Mouse (Mus musculus) limb, embryonic 15.5 days (tissue): ENCODE data around the gene Abcb9. TPM values are rescaled to one million over a fixed set of nuclear protein-coding genes. Genes with fewer than 3 reads are reported as not detected.
A peak's percentile ranks its signal among the peaks of the same experiment; 100 is the strongest.

Source experiments
- ATAC-seq: fragments of 200-750 bp; cut with Nextera tagmentation; 2 replicates; pipeline ENCODE4 v1.8.0; 2017; ENCODE audit warnings: low read depth, moderate TSS enrichment; ENCODE audit not compliant: insufficient number of reproducible peaks, low FRiP score, low TSS enrichment
- H3K27ac ChIP-seq: fragments of 300-500 bp; sonication (generic); 2 replicates; pipeline ENCODE4 v1.5.1; 2015; ENCODE audit warnings: moderate library complexity, mild to moderate bottlenecking, inconsistent platforms
- H3K27me3 ChIP-seq: fragments of 300-500 bp; sonication (generic); 2 replicates; pipeline ENCODE4 v1.6.1; 2015; ENCODE audit warnings: inconsistent platforms
- H3K36me3 ChIP-seq: fragments of 300-500 bp; sonication (generic); 2 replicates; pipeline ENCODE4 v1.6.1; 2015; ENCODE audit warnings: inconsistent platforms
- H3K4me1 ChIP-seq: fragments of 300-500 bp; sonication (generic); 2 replicates; pipeline ENCODE4 v1.6.1; 2015; ENCODE audit warnings: inconsistent platforms
- H3K4me2 ChIP-seq: fragments of 300-500 bp; sonication (generic); 2 replicates; pipeline ENCODE4 v1.6.1; 2015; ENCODE audit warnings: mild to moderate bottlenecking, inconsistent platforms
- H3K4me3 ChIP-seq: fragments of 300-500 bp; sonication (generic); 2 replicates; pipeline ENCODE4 v1.5.1; 2015; ENCODE audit warnings: mild to moderate bottlenecking, inconsistent platforms
- H3K9ac ChIP-seq: fragments of 300-500 bp; sonication (generic); 2 replicates; pipeline ENCODE4 v1.6.1; 2015; ENCODE audit warnings: inconsistent platforms
- H3K9me3 ChIP-seq: fragments of 300-500 bp; sonication (generic); 2 replicates; pipeline ENCODE4 v1.6.1; 2016; ENCODE audit warnings: inconsistent platforms
- WGBS: fragments of 180-500 bp; shearing (Covaris S2); methylation state at CpG from one replicate; pipeline ENCODE4 v1.1.7; 2015; 5-methylcytosine and 5-hydroxymethylcytosine counted together
- polyA plus RNA-seq: library from polyadenylated mRNA; unstranded; fragments of >200 nt; fragmentation: Nextera tagmentation; extraction: Ambion mirVana; gene quantifications from 2 replicates; pipeline ENCODE4 v1.2.1, GENCODE M21; 2015

Gene Abcb9
- polyA plus RNA-seq, 1 experiment from 2014 or later: 3.1 TPM

- under 1% methylated on average over 66 of the region's 66 CpGs for WGBS
- peaks cover 10% of the 10 kb centered on the region; the same call in 1 of the 2 replicates for H3K36me3 ChIP-seq
- peak within 1 kb of the TSS; percentile 61 for H3K9ac ChIP-seq
- H3K27me3 ChIP-seq: no peaks in the 10 kb centered on the region
- H3K27ac ChIP-seq: peak within 1 kb of the TSS; percentile 90
- H3K4me3 ChIP-seq: peak within 1 kb of the TSS; percentile 73
- peak; percentile 99 for ATAC-seq
- H3K9me3 ChIP-seq: no peaks in the 10 kb centered on the region
- H3K4me2 ChIP-seq: peak within 1 kb of the TSS; percentile 92
- peaks cover 29% of the 10 kb centered on the region for H3K4me1 ChIP-seq
Measured at GRCm38 (mm10) chr5:124111742-124112497, 16.3 kb upstream of the Abcb9 start, which contains the start of gene Ogfod2. Gene Ogfod2, plus strand, starts transcription at chr5:124112297.

GRCm38 (mm10) chr5:124111077-124111741, 15.6 kb upstream of the Abcb9 start:
- Histone ChIP-seq H3K9ac (peak overlapping the region; percentile 54), H3K27ac (peak overlapping the region; percentile 90), H3K4me2 (peak overlapping the region; percentile 92), H3K4me3 (peak overlapping the region; percentile 73), H3K9me3 (no peaks in the 10 kb centered on the region), H3K36me3 (peaks cover 10% of the 10 kb centered on the region; the same call in 1 of the 2 replicates), H3K27me3 (no peaks in the 10 kb centered on the region), H3K4me1 (peaks cover 23% of the 10 kb centered on the region)
- 22% methylated on average over 17 of the region's 17 CpGs for WGBS
- ATAC-seq: peak; percentile 7; the same call in 1 of the 2 replicates

GRCm38 (mm10) chr5:124103552-124103951, 8.0 kb upstream of the Abcb9 start:
- WGBS: 94% methylated on average over 9 of the region's 9 CpGs
- Histone ChIP-seq H3K9ac (no peak overlapping the region), H3K4me3 (no peak overlapping the region), H3K27ac (no peak overlapping the region), H3K27me3 (no peaks in the 10 kb centered on the region), H3K4me1 (no peaks in the 10 kb centered on the region), H3K36me3 (no peaks in the 10 kb centered on the region), H3K9me3 (no peaks in the 10 kb centered on the region), H3K4me2 (no peak overlapping the region)
- ATAC-seq: no peak

- no peaks in the 10 kb centered on the region for H3K36me3 ChIP-seq
- no peak overlapping the region for H3K4me2 ChIP-seq
- H3K9ac ChIP-seq: no peak overlapping the region
- no peaks in the 10 kb centered on the region for H3K27me3 ChIP-seq
- 83% methylated on average over 3 of the region's 3 CpGs for WGBS
- H3K4me3 ChIP-seq: no peak overlapping the region
- ATAC-seq: no peak
- H3K9me3 ChIP-seq: no peaks in the 10 kb centered on the region
- no peaks in the 10 kb centered on the region for H3K4me1 ChIP-seq
- no peak overlapping the region for H3K27ac ChIP-seq
Measured at GRCm38 (mm10) chr5:124103020-124103419, 7.4 kb upstream of the Abcb9 start.

- H3K4me1 ChIP-seq: no peaks in the 10 kb centered on the region
- H3K36me3 ChIP-seq: no peaks in the 10 kb centered on the region
- ATAC-seq: no peak
- WGBS: 84% methylated on average over 6 of the region's 6 CpGs
- no peaks in the 10 kb centered on the region for H3K27me3 ChIP-seq
- H3K4me2 ChIP-seq: no peak overlapping the region
- no peak overlapping the region for H3K4me3 ChIP-seq
- no peak overlapping the region for H3K27ac ChIP-seq
- no peak overlapping the region for H3K9ac ChIP-seq
- no peaks in the 10 kb centered on the region for H3K9me3 ChIP-seq
Measured at GRCm38 (mm10) chr5:124102326-124102725, 6.7 kb upstream of the Abcb9 start.

- Histone ChIP-seq H3K4me1 (peaks cover 3% of the 10 kb centered on the region), H3K4me3 (no peak overlapping the region), H3K27me3 (peaks cover 1% of the 10 kb centered on the region; the same call in 1 of the 2 replicates), H3K4me2 (no peak overlapping the region), H3K36me3 (no peaks in the 10 kb centered on the region), H3K9me3 (no peaks in the 10 kb centered on the region), H3K27ac (no peak overlapping the region), H3K9ac (no peak overlapping the region)
- ATAC-seq: no peak
- 86% methylated on average over 11 of the region's 11 CpGs for WGBS
Measured at GRCm38 (mm10) chr5:124100128-124101044, 4.8 kb upstream of the Abcb9 start.

GRCm38 (mm10) chr5:124098923-124099322, 3.3 kb upstream of the Abcb9 start:
- Histone ChIP-seq H3K9ac (no peak overlapping the region), H3K4me2 (no peak overlapping the region), H3K9me3 (no peaks in the 10 kb centered on the region), H3K4me1 (peaks cover 14% of the 10 kb centered on the region), H3K27ac (no peak overlapping the region), H3K27me3 (peaks cover 14% of the 10 kb centered on the region), H3K4me3 (no peak overlapping the region), H3K36me3 (no peaks in the 10 kb centered on the region)
- ATAC-seq: no peak
- 83% methylated on average over 2 of the region's 2 CpGs for WGBS

- Histone ChIP-seq H3K36me3 (no peaks in the 10 kb centered on the region), H3K4me2 (peak overlapping the region; percentile 87), H3K9me3 (no peaks in the 10 kb centered on the region), H3K4me3 (peak overlapping the region; percentile 50), H3K9ac (peak overlapping the region; percentile 27), H3K4me1 (peaks cover 18% of the 10 kb centered on the region), H3K27me3 (peaks cover 15% of the 10 kb centered on the region), H3K27ac (no peak overlapping the region)
- WGBS: 14% methylated on average over 19 of the region's 19 CpGs
- ATAC-seq: peak; percentile 35; the same call in 1 of the 2 replicates
Measured at GRCm38 (mm10) chr5:124095077-124095581, 469 bp downstream of the Abcb9 start.

GRCm38 (mm10) chr5:124093852-124094604, 1.6 kb downstream of the Abcb9 start:
- Histone ChIP-seq H3K27ac (no peak overlapping the region), H3K4me3 (no peak overlapping the region), H3K36me3 (no peaks in the 10 kb centered on the region), H3K9me3 (no peaks in the 10 kb centered on the region), H3K27me3 (peaks cover 15% of the 10 kb centered on the region), H3K4me1 (peaks cover 18% of the 10 kb centered on the region), H3K4me2 (no peak overlapping the region), H3K9ac (no peak overlapping the region)
- 83% methylated on average over 12 of the region's 12 CpGs for WGBS
- ATAC-seq: no peak

- ATAC-seq: no peak
- H3K4me1 ChIP-seq: peaks cover 18% of the 10 kb centered on the region
- no peak overlapping the region for H3K4me3 ChIP-seq
- H3K27ac ChIP-seq: no peak overlapping the region
- peaks cover 15% of the 10 kb centered on the region for H3K27me3 ChIP-seq
- H3K9ac ChIP-seq: no peak overlapping the region
- WGBS: 62% methylated on average over 11 of the region's 11 CpGs
- H3K9me3 ChIP-seq: no peaks in the 10 kb centered on the region
- no peak overlapping the region for H3K4me2 ChIP-seq
- H3K36me3 ChIP-seq: no peaks in the 10 kb centered on the region
Measured at GRCm38 (mm10) chr5:124093120-124093794, 2.3 kb downstream of the Abcb9 start.
